Mouse (Mus musculus) intestine, embryonic 15.5 days (tissue): ENCODE results near the gene Psg19. TPM values are rescaled to one million over a fixed set of nuclear protein-coding genes. Genes with fewer than 3 reads are reported as not detected.
"Not testable (repeated sequence)": the region's sequence is repeated elsewhere in the genome, so short reads cannot be mapped to it uniquely, and the experiment has no call there.

ENCODE experiments used
- ATAC-seq: fragments of 200-750 bp; cut with Nextera tagmentation; 2 replicates; pipeline ENCODE4 v1.8.0; 2017; ENCODE audit warnings: moderate TSS enrichment, moderate library complexity
- H3K27ac ChIP-seq: fragments of 300-500 bp; sonication (generic); 2 replicates; pipeline ENCODE4 v1.5.1; 2015; ENCODE audit warnings: mild to moderate bottlenecking, inconsistent platforms
- H3K27me3 ChIP-seq: fragments of 300-500 bp; sonication (generic); replicated peaks from 2 replicates; pipeline ENCODE4 v1.6.1; 2015; ENCODE audit warnings: inconsistent platforms
- H3K36me3 ChIP-seq: fragments of 300-500 bp; sonication (generic); 2 replicates; pipeline ENCODE4 v1.6.1; 2015; ENCODE audit warnings: inconsistent platforms
- H3K4me1 ChIP-seq: fragments of 300-500 bp; sonication (generic); replicated peaks from 2 replicates; pipeline ENCODE4 v1.6.1; 2015; ENCODE audit warnings: inconsistent platforms
- H3K4me2 ChIP-seq: fragments of 300-500 bp; sonication (generic); replicated peaks from 2 replicates; pipeline ENCODE4 v1.6.1; 2015; ENCODE audit warnings: mild to moderate bottlenecking, inconsistent platforms
- H3K4me3 ChIP-seq: fragments of 300-500 bp; sonication (generic); replicated peaks from 2 replicates; pipeline ENCODE4 v1.5.1; 2015; ENCODE audit warnings: inconsistent platforms
- H3K9ac ChIP-seq: fragments of 300-500 bp; sonication (generic); 2 replicates; pipeline ENCODE4 v1.6.1; 2015; ENCODE audit warnings: inconsistent platforms
- H3K9me3 ChIP-seq: fragments of 300-500 bp; sonication (generic); 2 replicates; pipeline ENCODE4 v1.6.1; 2016; ENCODE audit warnings: inconsistent platforms
- WGBS: fragments of 180-500 bp; shearing (Covaris S2); methylation state at CpG from one replicate; pipeline ENCODE4 v1.1.7; 2015; 5-methylcytosine and 5-hydroxymethylcytosine counted together
- polyA plus RNA-seq: library from polyadenylated mRNA; unstranded; fragments of >200 nt; fragmentation: Nextera tagmentation; extraction: Ambion mirVana; gene quantifications from 2 replicates; pipeline ENCODE4 v1.2.1, GENCODE M21; 2015

Psg19 gene
- polyA plus RNA-seq, 1 experiment from 2014 or later = not detected

GRCm38 (mm10) chr7:18799129-18799528 is 809 bp upstream of the Psg19 start:
- no peak overlapping the region for H3K4me3 ChIP-seq
- no peak overlapping the region for H3K4me2 ChIP-seq
- H3K27ac ChIP-seq = no peak overlapping the region
- 47% methylated on average over 3 of the region's 3 CpGs for WGBS
- no peak overlapping the region for H3K9ac ChIP-seq
- no peaks in the 10 kb centered on the region for H3K9me3 ChIP-seq
- no peaks in the 10 kb centered on the region for H3K27me3 ChIP-seq
- no peaks in the 10 kb centered on the region for H3K4me1 ChIP-seq
- H3K36me3 ChIP-seq = no peaks in the 10 kb centered on the region
- ATAC-seq = no peak

GRCm38 (mm10) chr7:18790671-18791070 is 7.6 kb downstream of the Psg19 start:
- H3K9me3 ChIP-seq, H3K4me2 ChIP-seq, H3K4me1 ChIP-seq, H3K27ac ChIP-seq, ATAC-seq, H3K9ac ChIP-seq, H3K27me3 ChIP-seq, H3K36me3 ChIP-seq, H3K4me3 ChIP-seq: not testable (repeated sequence)

GRCm38 (mm10) chr7:18781301-18781700 is 17.0 kb downstream of the Psg19 start:
- not testable (repeated sequence) for H3K4me3 ChIP-seq, H3K27me3 ChIP-seq, H3K9me3 ChIP-seq, H3K4me2 ChIP-seq, ATAC-seq, H3K27ac ChIP-seq, H3K4me1 ChIP-seq, H3K36me3 ChIP-seq, H3K9ac ChIP-seq
- 37% methylated on average over 2 of the region's 2 CpGs for WGBS

GRCm38 (mm10) chr7:18779337-18779781 is 19.0 kb downstream of the Psg19 start:
- no peak for ATAC-seq
- no peak overlapping the region for H3K4me2 ChIP-seq
- no peaks in the 10 kb centered on the region for H3K4me1 ChIP-seq
- no peak overlapping the region for H3K27ac ChIP-seq
- no peaks in the 10 kb centered on the region for H3K36me3 ChIP-seq
- H3K4me3 ChIP-seq = no peak overlapping the region
- H3K27me3 ChIP-seq = no peaks in the 10 kb centered on the region
- no peaks in the 10 kb centered on the region for H3K9me3 ChIP-seq
- no peak overlapping the region for H3K9ac ChIP-seq

- H3K4me1 ChIP-seq, H3K27me3 ChIP-seq, H3K27ac ChIP-seq, H3K36me3 ChIP-seq, H3K4me2 ChIP-seq, H3K9ac ChIP-seq, H3K9me3 ChIP-seq, ATAC-seq, H3K4me3 ChIP-seq: not testable (repeated sequence)
- WGBS = 44% methylated on average over 1 of the region's 2 CpGs
Measured at GRCm38 (mm10) chr7:18762885-18763284, 35.4 kb downstream of the Psg19 start.

- ATAC-seq, H3K4me1 ChIP-seq: not testable (repeated sequence)
Measured at GRCm38 (mm10) chr7:18760152-18760551, 38.2 kb downstream of the Psg19 start.

GRCm38 (mm10) chr7:18749896-18750477 is 48.3 kb downstream of the Psg19 start:
- not testable (repeated sequence) for H3K36me3 ChIP-seq, H3K27ac ChIP-seq, H3K9ac ChIP-seq, H3K4me2 ChIP-seq, H3K4me3 ChIP-seq, H3K4me1 ChIP-seq, H3K9me3 ChIP-seq
- ATAC-seq = peak; percentile 84
- peaks cover 13% of the 10 kb centered on the region for H3K27me3 ChIP-seq
- 48% methylated on average over 11 of the region's 13 CpGs for WGBS

More at GRCm38 (mm10) chr7:18760152-18760551, 38.2 kb downstream of the Psg19 start:
- H3K27ac ChIP-seq, H3K9me3 ChIP-seq, H3K9ac ChIP-seq, H3K36me3 ChIP-seq, H3K27me3 ChIP-seq, H3K4me2 ChIP-seq, H3K4me3 ChIP-seq: not testable (repeated sequence)
- WGBS = 82% methylated on average over 7 of the region's 7 CpGs

- 24% methylated on average over 6 of the region's 6 CpGs for WGBS
Measured at GRCm38 (mm10) chr7:18748994-18749895, 49.1 kb downstream of the Psg19 start.

GRCm38 (mm10) chr7:18747420-18747819 is 50.9 kb downstream of the Psg19 start:
- 58% methylated on average over 2 of the region's 2 CpGs for WGBS

More at GRCm38 (mm10) chr7:18748994-18749895, 49.1 kb downstream of the Psg19 start:
- Histone ChIP-seq H3K4me3 (no peak overlapping the region), H3K4me1 (no peaks in the 10 kb centered on the region; the same call in 1 of the 2 replicates), H3K27me3 (peaks cover 13% of the 10 kb centered on the region), H3K27ac (no peak overlapping the region), H3K9me3 (no peaks in the 10 kb centered on the region), H3K36me3 (no peaks in the 10 kb centered on the region), H3K9ac (no peak overlapping the region), H3K4me2 (no peak overlapping the region)
- peak; percentile 15; the same call in 1 of the 2 replicates for ATAC-seq

GRCm38 (mm10) chr7:18746189-18746860 is 52.0 kb downstream of the Psg19 start:
- Histone ChIP-seq H3K4me3 (peak overlapping the region; percentile 29; the same call in 1 of the 2 replicates), H3K36me3 (no peaks in the 10 kb centered on the region), H3K9me3 (no peaks in the 10 kb centered on the region), H3K4me1 (no peaks in the 10 kb centered on the region; the same call in 1 of the 2 replicates), H3K9ac (no peak overlapping the region), H3K4me2 (peak overlapping the region; percentile 58), H3K27me3 (peaks cover 13% of the 10 kb centered on the region), H3K27ac (no peak overlapping the region)
- peak; percentile 83 for ATAC-seq
- WGBS = 10% methylated on average over 20 of the region's 20 CpGs

More at GRCm38 (mm10) chr7:18747420-18747819, 50.9 kb downstream of the Psg19 start:
- H3K27me3 ChIP-seq = peaks cover 13% of the 10 kb centered on the region
- H3K4me3 ChIP-seq, H3K36me3 ChIP-seq, H3K4me2 ChIP-seq, H3K4me1 ChIP-seq, H3K9ac ChIP-seq, H3K27ac ChIP-seq, H3K9me3 ChIP-seq, ATAC-seq: not testable (repeated sequence)
